Mouse (Mus musculus) intestine, postnatal 0 days (tissue): ENCODE data around the gene Rundc1. TPM values are rescaled to one million over a fixed set of nuclear protein-coding genes. Genes with fewer than 3 reads are reported as not detected.
"Not testable (repeated sequence)": the region's sequence is repeated elsewhere in the genome, so short reads cannot be mapped to it uniquely, and the experiment has no call there.

Experiments used
- ATAC-seq: fragments of 200-750 bp; cut with Nextera tagmentation; 2 replicates; pipeline ENCODE4 v1.8.0; 2017; ENCODE audit warnings: mild to moderate bottlenecking, moderate TSS enrichment, moderate library complexity
- H3K27ac ChIP-seq: fragments of 300-500 bp; sonication (generic); 2 replicates; pipeline ENCODE4 v1.5.1; 2014; ENCODE audit warnings: mild to moderate bottlenecking, low read depth, low read length, moderate library complexity
- H3K27me3 ChIP-seq: fragments of 300-500 bp; sonication (generic); replicated peaks from 2 replicates; pipeline ENCODE4 v1.6.1; 2014; ENCODE audit warnings: low read length, mixed read lengths; ENCODE audit not compliant: control insufficient read depth, insufficient read depth
- H3K36me3 ChIP-seq: fragments of 300-500 bp; sonication (generic); 2 replicates; pipeline ENCODE4 v1.6.1; 2014; ENCODE audit warnings: mild to moderate bottlenecking, moderate library complexity; ENCODE audit not compliant: control insufficient read depth, insufficient read depth
- H3K4me1 ChIP-seq: fragments of 300-500 bp; sonication (generic); replicated peaks from 2 replicates; pipeline ENCODE4 v1.6.1; 2014; ENCODE audit warnings: antibody characterized with exemption, low read length, mixed read lengths; ENCODE audit not compliant: control insufficient read depth, insufficient read depth
- H3K4me2 ChIP-seq: fragments of 300-500 bp; sonication (generic); replicated peaks from 2 replicates; pipeline ENCODE4 v1.6.1; 2014; ENCODE audit warnings: low read depth, mild to moderate bottlenecking, moderate library complexity
- H3K4me3 ChIP-seq: fragments of 300-500 bp; sonication (generic); 2 replicates; pipeline ENCODE4 v1.5.1; 2014; ENCODE audit warnings: low read depth, low read length
- H3K9ac ChIP-seq: fragments of 300-500 bp; sonication (generic); 2 replicates; pipeline ENCODE4 v1.6.1; 2014; ENCODE audit warnings: mild to moderate bottlenecking, low read depth, low read length
- H3K9me3 ChIP-seq: fragments of 300-500 bp; sonication (generic); 2 replicates; pipeline ENCODE4 v1.6.1; 2016; ENCODE audit warnings: mixed run types; ENCODE audit not compliant: control insufficient read depth
- CTCF ChIP-seq: sonication (generic); IDR thresholded peaks from 2 replicates; pipeline ENCODE4 v1.5.1; 2016; ENCODE audit warnings: low read depth, mild to moderate bottlenecking, control low read depth, antibody characterized with exemption, moderate library complexity
- WGBS: fragments of 180-500 bp; shearing (Covaris S2); extraction: QIAGEN DNeasy Blood & Tissue Kit; methylation state at CpG from one replicate; pipeline ENCODE4 v1.1.7; 2014; 5-methylcytosine and 5-hydroxymethylcytosine counted together
- polyA plus RNA-seq: library from polyadenylated mRNA; unstranded; fragments of >200 nt; fragmentation: Nextera tagmentation; extraction: Ambion mirVana; gene quantifications from 2 replicates; pipeline ENCODE4 v1.2.1, GENCODE M21; 2015

Gene Rundc1
- polyA plus RNA-seq, 1 experiment from 2014 or later, result 12.0 TPM

- ATAC-seq, result no peak
- WGBS, result 60% methylated on average over 7 of the region's 7 CpGs
- 0 out of 2 replicates have a peak, but pooled peaks cover 4% of the 10 kb centered on the region for H3K4me1 ChIP-seq
Observed at GRCm38 (mm10) chr11:101472336-101472735, 47.5 kb downstream of the Rundc1 start.

GRCm38 (mm10) chr11:101473686-101474085, 48.8 kb downstream of the Rundc1 start:
- not testable (repeated sequence) for H3K4me3 ChIP-seq, H3K9me3 ChIP-seq, H3K27ac ChIP-seq, H3K4me1 ChIP-seq, H3K4me2 ChIP-seq, H3K36me3 ChIP-seq, H3K9ac ChIP-seq, ATAC-seq, H3K27me3 ChIP-seq
- WGBS, result 81% methylated on average over 1 of the region's 1 CpGs

More at GRCm38 (mm10) chr11:101472336-101472735, 47.5 kb downstream of the Rundc1 start:
- Histone ChIP-seq H3K27me3 (no peaks in the 10 kb centered on the region), H3K4me2 (no peak overlapping the region), H3K36me3 (no peaks in the 10 kb centered on the region), H3K9ac (no peak overlapping the region), H3K27ac (no peak overlapping the region), H3K4me3 (no peak overlapping the region), H3K9me3 (no peaks in the 10 kb centered on the region)
- TF ChIP-seq CTCF, result no peak

- H3K4me1 ChIP-seq, result 0 out of 2 replicates have a peak, but pooled peaks cover 4% of the 10 kb centered on the region
- no peak overlapping the region for H3K27ac ChIP-seq
- no peaks in the 10 kb centered on the region for H3K27me3 ChIP-seq
- no peaks in the 10 kb centered on the region for H3K9me3 ChIP-seq
- TF ChIP-seq CTCF, result no peak
- no peak overlapping the region for H3K4me2 ChIP-seq
- 63% methylated on average over 5 of the region's 5 CpGs for WGBS
- H3K4me3 ChIP-seq, result no peak overlapping the region
- H3K9ac ChIP-seq, result no peak overlapping the region
- no peaks in the 10 kb centered on the region for H3K36me3 ChIP-seq
- ATAC-seq, result no peak
Observed at GRCm38 (mm10) chr11:101474298-101474697, 49.4 kb downstream of the Rundc1 start.

- not testable (repeated sequence) for H3K9ac ChIP-seq, H3K4me1 ChIP-seq, ATAC-seq, H3K4me2 ChIP-seq, H3K36me3 ChIP-seq, H3K4me3 ChIP-seq, H3K27me3 ChIP-seq, H3K9me3 ChIP-seq, H3K27ac ChIP-seq
- 0 out of 2 replicates have a peak, but pooled peaks have one; percentile 2 for TF ChIP-seq CTCF
- WGBS, result 63% methylated on average over 4 of the region's 4 CpGs
Observed at GRCm38 (mm10) chr11:101476361-101476760, 51.5 kb downstream of the Rundc1 start.

GRCm38 (mm10) chr11:101477194-101477551, 52.3 kb downstream of the Rundc1 start:
- 68% methylated on average over 4 of the region's 4 CpGs for WGBS
- ATAC-seq, result no peak
- Histone ChIP-seq H3K27me3 (no peaks in the 10 kb centered on the region), H3K36me3 (no peaks in the 10 kb centered on the region), H3K9me3 (no peaks in the 10 kb centered on the region), H3K4me3 (no peak overlapping the region), H3K27ac (no peak overlapping the region), H3K4me2 (no peak overlapping the region), H3K4me1 (0 out of 2 replicates have a peak, but pooled peaks cover 5% of the 10 kb centered on the region), H3K9ac (no peak overlapping the region)
- TF ChIP-seq CTCF, result no peak

GRCm38 (mm10) chr11:101477552-101478211, 52.8 kb downstream of the Rundc1 start:
- no peak for TF ChIP-seq CTCF
- H3K4me3 ChIP-seq, result no peak overlapping the region
- no peak overlapping the region for H3K27ac ChIP-seq
- 0 out of 2 replicates have a peak, but pooled peaks cover 5% of the 10 kb centered on the region for H3K4me1 ChIP-seq
- no peaks in the 10 kb centered on the region for H3K9me3 ChIP-seq
- no peak for ATAC-seq
- H3K27me3 ChIP-seq, result no peaks in the 10 kb centered on the region
- H3K4me2 ChIP-seq, result no peak overlapping the region
- WGBS, result 77% methylated on average over 10 of the region's 10 CpGs
- no peak overlapping the region for H3K9ac ChIP-seq
- H3K36me3 ChIP-seq, result no peaks in the 10 kb centered on the region
